In the genomic region with DNA sequence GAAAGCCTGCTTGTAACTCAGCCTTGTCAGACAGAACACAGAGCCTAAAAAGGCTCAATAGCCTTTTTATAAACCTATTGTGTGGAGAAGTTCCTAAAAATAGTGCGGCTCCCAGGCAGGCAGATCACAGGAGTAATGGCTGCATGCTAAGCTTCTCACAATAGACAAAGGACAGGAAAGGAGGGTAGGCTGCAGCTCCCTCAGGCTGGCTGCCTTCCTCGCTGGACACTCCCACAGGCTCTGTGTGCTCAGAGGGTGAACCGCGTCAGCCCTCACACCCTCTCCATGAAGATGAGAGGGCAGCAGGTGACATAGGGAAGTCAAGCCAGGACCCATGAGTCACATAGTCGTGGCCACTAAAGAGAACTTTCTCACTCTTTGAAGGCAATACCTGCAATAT, we compare ENCODE assay signal across 8 mouse cellular contexts. TPM values are rescaled to one million over a fixed set of nuclear protein-coding genes. Genes with fewer than 3 reads are reported as not detected.
A peak's percentile ranks its signal among the peaks of the same experiment; 100 is the strongest.
DNase-seq lines count a peak whose midpoint lies in the region; ATAC-seq and TF ChIP-seq lines count a peak whose summit lies in the region.

No protein-coding gene starts in this region.

- no peak overlapping the region for H3K4me3 ChIP-seq in heart, embryonic 15.5 days
- H3K4me3 ChIP-seq in lung, postnatal 0 days (ENCODE audit: low read depth, low read length) = no peak overlapping the region

- H3K4me2 ChIP-seq in heart, embryonic 15.5 days = peak overlapping the region; percentile 41
- no peak overlapping the region for H3K4me2 ChIP-seq in lung, postnatal 0 days (replicated peaks; ENCODE audit: low read depth, low read length)

- TF ChIP-seq CTCF in lung, postnatal 0 days (IDR thresholded peaks at IDR 0.05) = no peak

- H3K9ac ChIP-seq in heart, embryonic 15.5 days = peak overlapping the region; percentile 32
- no peak overlapping the region for H3K9ac ChIP-seq in lung, postnatal 0 days (replicated peaks; ENCODE audit: low read depth)

- 11% methylated on average over 5 of the region's 5 CpGs for WGBS in heart, embryonic 15.5 days
- WGBS in lung, postnatal 0 days = 25% methylated on average over 5 of the region's 5 CpGs

- no peaks in the 10 kb centered on the region for H3K36me3 ChIP-seq in heart, embryonic 15.5 days
- no peaks in the 10 kb centered on the region for H3K36me3 ChIP-seq in lung, postnatal 0 days (ENCODE audit: insufficient read depth, low read length)

- no peaks in the 10 kb centered on the region for H3K9me3 ChIP-seq in heart, embryonic 15.5 days (replicated peaks)
- H3K9me3 ChIP-seq in lung, postnatal 0 days (ENCODE audit: low read length) = no peaks in the 10 kb centered on the region

- peaks cover 89% of the 10 kb centered on the region for H3K4me1 ChIP-seq in heart, embryonic 15.5 days (replicated peaks)
- H3K4me1 ChIP-seq in lung, postnatal 0 days (ENCODE audit: insufficient read depth, low read depth, low read length) = peaks cover 19% of the 10 kb centered on the region; the same call in 1 of the 2 replicates

- H3K27ac ChIP-seq in heart, embryonic 15.5 days = peak overlapping the region; percentile 96
- H3K27ac ChIP-seq in lung, postnatal 0 days (ENCODE audit: low read length) = peak overlapping the region; percentile 55

- peak; percentile 78 for ATAC-seq in heart, embryonic 15.5 days (replicated peaks; ENCODE audit: insufficient number of reproducible peaks, insufficient read depth, low FRiP score, low read depth)
- peak; percentile 82 for ATAC-seq in lung, postnatal 0 days
- no peak for ATAC-seq in activated CD4-positive, CD25-positive, alpha-beta regulatory T cell, adult 4 months
- no peak for ATAC-seq in erythroblast, adult 5-6 weeks (replicated peaks; ENCODE audit: low FRiP score, poor library complexity, severe bottlenecking)

- no peaks in the 10 kb centered on the region for H3K27me3 ChIP-seq in heart, embryonic 15.5 days
- no peaks in the 10 kb centered on the region for H3K27me3 ChIP-seq in lung, postnatal 0 days (replicated peaks; ENCODE audit: insufficient read depth, low read length)

- DNase-seq in adrenal gland, postnatal 36 days = peak; percentile 39 to 48
- no peak for DNase-seq in adrenal gland, postnatal 25 days
- peak; percentile 75 for DNase-seq in brain, adult 2 months (ENCODE audit: low read depth, low spot score)
- DNase-seq in lung, postnatal 0 days (ENCODE audit: low spot score) = peak; percentile 73
- no peak for DNase-seq in frontal cortex, postnatal 10 days (ENCODE audit: low spot score in 2 of 2)

- TF ChIP-seq EP300 in lung, postnatal 0 days (IDR thresholded peaks at IDR 0.05) = peak; percentile 58

RNA-seq across cellular contexts. Expression of gene Sipa1l2, which starts 55.7 kb away (rescaled TPM):
- 10 to 100 TPM; 53.1 to 63.7 TPM for total RNA-seq in adrenal gland, postnatal 36 days (2021)
- 54.5 and 79.1 TPM in 2 replicates for total RNA-seq in adrenal gland, postnatal 25 days (2021)
- 20.6 and 24.5 TPM in 2 replicates for polyA plus RNA-seq in heart, embryonic 15.5 days (2015; fragmentation: Nextera tagmentation; extraction: Ambion mirVana)
- 9.4 and 11.1 TPM in 2 replicates for polyA plus RNA-seq in lung, postnatal 0 days (2015; fragmentation: Nextera tagmentation; extraction: Ambion mirVana)
- 1 to 10 TPM; 1.3 to 2.2 TPM for polyA plus RNA-seq in activated CD4-positive, CD25-positive, alpha-beta regulatory T cell, adult 4 months (2017; shearing (Covaris generic))
- 0.38 and 1.9 TPM in 2 replicates for total RNA-seq in erythroblast, adult 5-6 weeks (2015; ENCODE audit: low replicate concordance)
- 1.2 and 2.6 TPM in 2 replicates for total RNA-seq in erythroblast, adult 5-6 weeks (2017; ENCODE audit: low replicate concordance)

Comparison
In these comparisons a context has a peak if more than half of its experiments do, and no peak if none do; other contexts are left out.
1. DNase-seq: peak in adrenal gland, postnatal 36 days (2 of 2), brain, adult 2 months (single experiment) and lung, postnatal 0 days (single experiment); none in adrenal gland, postnatal 25 days (single experiment) and frontal cortex, postnatal 10 days (0 of 2).
2. ATAC-seq: peak in heart, embryonic 15.5 days (single experiment) and lung, postnatal 0 days (single experiment); none in activated CD4-positive, CD25-positive, alpha-beta regulatory T cell, adult 4 months (single experiment) and erythroblast, adult 5-6 weeks (single experiment).
3. RNA of gene Sipa1l2, which starts 55.7 kb away (total RNA-seq): 54.5 to 79.1 TPM in adrenal gland, postnatal 25 days and 53.1 to 63.7 TPM in adrenal gland, postnatal 36 days; 0.38 to 2.6 TPM in erythroblast, adult 5-6 weeks; every median in the first group is over 10 times any median in the second.